Mouse (Mus musculus) thymus, adult 2 months (tissue): Measurements from ENCODE around the gene Ogfod2. TPM values are rescaled to one million over a fixed set of nuclear protein-coding genes. Genes with fewer than 3 reads are reported as not detected.

Experiments used
- DNase-seq: peaks from one replicate; pipeline ENCODE4 v3.0.0; 2021
- H3K27ac ChIP-seq: fragments of 200-500 bp; 2 replicates; pipeline ENCODE4 v1.5.1; 2012; ENCODE audit warnings: low read length, control low read depth; ENCODE audit not compliant: control insufficient read depth, insufficient read depth
- H3K27me3 ChIP-seq: fragments of 200-500 bp; 2 replicates; pipeline ENCODE4 v1.6.1; 2012; ENCODE audit warnings: mild to moderate bottlenecking, low read length, moderate library complexity, mixed read lengths; ENCODE audit not compliant: control insufficient read depth, insufficient read depth
- H3K36me3 ChIP-seq: fragments of 200-500 bp; 2 replicates; pipeline ENCODE4 v1.6.1; 2012; ENCODE audit warnings: mild to moderate bottlenecking, low read length, moderate library complexity; ENCODE audit not compliant: control insufficient read depth, insufficient read depth
- H3K4me1 ChIP-seq: fragments of 200-500 bp; replicated peaks from 2 replicates; pipeline ENCODE4 v1.6.1; 2012; ENCODE audit warnings: low read length; ENCODE audit not compliant: control insufficient read depth, insufficient read depth
- H3K4me3 ChIP-seq: fragments of 200-500 bp; 2 replicates; pipeline ENCODE4 v1.5.1; 2012; ENCODE audit warnings: mild to moderate bottlenecking, low read length, control low read depth, moderate library complexity; ENCODE audit not compliant: control insufficient read depth, insufficient read depth
- CTCF ChIP-seq: fragments of 200-500 bp; IDR thresholded peaks from 2 replicates; pipeline ENCODE4 v1.5.1; 2012; ENCODE audit warnings: mild to moderate bottlenecking, control low read depth, low read length, moderate library complexity, borderline replicate concordance; ENCODE audit not compliant: control insufficient read depth, poor library complexity, insufficient read depth; ENCODE audit errors: extremely low read depth
- POLR2A ChIP-seq: fragments of 200-500 bp; IDR thresholded peaks from 2 replicates; pipeline ENCODE4 v1.6.1; 2012; ENCODE audit warnings: mild to moderate bottlenecking, low read length, control low read depth, moderate library complexity; ENCODE audit not compliant: control insufficient read depth, poor library complexity, insufficient read depth; ENCODE audit errors: extremely low read depth
- WGBS: fragments of 180-500 bp; shearing (Covaris S2); methylation state at CpG from one replicate; pipeline ENCODE4 v1.1.7; 2018; 5-methylcytosine and 5-hydroxymethylcytosine counted together
- polyA plus RNA-seq: library from polyadenylated mRNA; depleted of rRNA; stranded (reverse); fragments of >200 nt; gene quantifications from 2 replicates; pipeline ENCODE4 v1.2.3, GENCODE M21; 2012; rRNA removed

Ogfod2 gene
- polyA plus RNA-seq: 87.7 and 88.9 TPM in 2 replicates

DNA sequence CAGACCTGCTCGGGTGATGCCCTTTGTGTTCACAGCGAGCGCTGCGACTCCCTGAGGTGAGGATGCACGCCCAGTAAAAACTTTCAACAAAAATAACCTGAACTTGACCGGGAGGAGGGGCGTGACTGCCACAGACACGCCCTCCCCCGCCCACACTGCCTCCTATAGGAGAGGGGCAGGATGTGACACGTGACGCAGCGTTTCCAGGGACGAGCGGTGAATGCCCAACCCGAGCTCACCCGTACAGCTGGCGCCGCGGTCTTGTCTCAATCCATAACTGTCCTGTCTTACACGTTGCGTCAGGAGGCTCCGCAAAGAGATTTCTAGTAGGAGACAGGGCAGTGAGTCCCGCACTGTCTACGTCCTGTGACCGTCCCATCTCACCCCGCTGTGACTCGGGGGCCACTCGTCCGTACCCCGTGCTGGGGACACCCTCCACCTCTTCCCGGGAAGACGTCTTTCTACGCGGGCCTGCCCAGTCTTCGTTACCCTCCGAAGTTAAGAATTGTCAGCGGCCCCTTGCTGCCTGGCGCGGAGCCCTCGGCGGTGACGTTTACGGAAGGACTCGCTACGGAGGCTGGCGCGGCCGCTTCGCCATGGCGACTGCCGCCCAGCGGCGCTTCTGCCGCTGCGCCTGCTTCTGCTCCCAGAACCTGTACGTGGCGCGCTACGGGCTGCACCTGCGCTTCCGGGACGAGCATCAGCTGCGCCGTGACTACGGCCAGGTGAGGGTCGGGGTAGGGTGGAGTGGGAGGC is at the start of gene Ogfod2:
Gene Ogfod2 (plus strand): TSS at position 556 of the 756 bp plus-strand sequence.
- DNase-seq: peak; percentile 94
- Histone ChIP-seq H3K4me3 (peak within 1 kb of the TSS; percentile 81), H3K27me3 (no peaks in the 10 kb centered on the region), H3K36me3 (no peaks in the 10 kb centered on the region), H3K27ac (peak within 1 kb of the TSS; percentile 66), H3K4me1 (peaks cover 25% of the 10 kb centered on the region)
- under 1% methylated on average over 66 of the region's 66 CpGs for WGBS
- TF ChIP-seq CTCF: peak; percentile 68; the same call in 1 of the 2 replicates
- TF ChIP-seq POLR2A: peak; percentile 44

DNA sequence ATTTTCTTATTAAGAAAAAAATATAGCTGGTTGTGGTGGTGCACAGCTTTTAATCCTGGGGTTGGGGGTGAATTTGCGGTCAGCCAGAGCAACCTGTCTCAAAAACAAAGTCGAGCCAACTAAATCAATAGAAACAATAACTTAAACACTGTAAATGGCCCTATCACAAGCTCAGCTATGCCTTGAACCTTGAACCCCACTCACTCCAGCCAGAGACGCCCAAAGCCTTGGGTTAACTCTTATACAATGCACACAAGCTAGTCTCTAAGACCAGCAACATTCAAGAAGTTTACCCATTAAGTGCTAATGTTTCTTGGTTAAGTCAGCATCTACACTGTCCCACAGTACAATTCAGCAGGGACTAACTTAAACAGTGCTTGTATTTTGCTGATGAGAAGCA is 42.4 kb upstream of the Ogfod2 start:
- TF ChIP-seq POLR2A: no peak
- TF ChIP-seq CTCF: no peak
- H3K27me3 ChIP-seq: no peaks in the 10 kb centered on the region
- no peak for DNase-seq
- no peak overlapping the region for H3K4me3 ChIP-seq
- H3K4me1 ChIP-seq: peaks cover 16% of the 10 kb centered on the region
- 94% methylated on average over 3 of the region's 3 CpGs for whole genome bisulfite sequencing
- no peak overlapping the region for H3K27ac ChIP-seq
- peaks cover 30% of the 10 kb centered on the region for H3K36me3 ChIP-seq

DNA sequence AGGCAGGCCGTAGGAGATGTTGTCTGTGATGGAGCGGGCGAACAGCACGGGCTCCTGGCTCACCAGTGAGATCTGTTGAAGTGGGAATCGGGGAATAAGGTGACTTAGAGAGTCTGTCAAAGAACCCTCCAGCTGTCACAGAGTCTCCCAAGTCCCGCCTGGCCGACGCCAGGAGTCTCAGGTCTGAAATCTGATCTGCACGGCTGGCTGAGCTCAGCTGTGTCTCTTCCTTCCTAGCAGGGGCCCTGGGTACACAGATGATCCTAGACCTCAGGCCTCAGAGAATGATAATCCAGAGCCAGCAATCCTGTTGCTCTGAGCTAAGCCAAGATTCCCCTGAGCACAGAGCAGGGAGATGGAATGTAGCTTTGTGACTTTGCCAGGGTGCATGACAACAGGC is 38.4 kb upstream of the Ogfod2 start:
- H3K36me3 ChIP-seq: peaks cover 23% of the 10 kb centered on the region

DNA sequence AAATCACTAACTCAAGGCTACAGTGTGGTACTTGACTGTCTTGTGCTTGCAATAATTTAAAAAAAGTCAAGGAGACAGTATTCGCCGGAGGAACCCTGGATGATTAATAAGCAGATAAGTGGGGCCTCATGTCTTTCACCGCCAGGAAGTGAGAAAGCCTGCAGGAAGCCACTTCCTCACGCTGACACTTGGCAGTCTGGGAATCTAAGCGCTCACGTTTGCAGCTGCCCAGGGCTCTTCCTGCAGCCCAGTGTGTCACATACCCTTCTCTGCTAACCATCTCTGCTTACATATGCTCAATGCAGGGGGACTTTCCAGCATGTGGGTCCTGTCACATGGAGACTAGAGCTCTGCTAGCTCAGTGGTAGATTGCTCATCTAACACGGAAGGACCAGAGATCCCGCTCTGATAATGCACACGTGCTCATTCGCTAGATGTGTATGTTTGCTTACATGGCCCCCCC is 37.2 kb upstream of the Ogfod2 start:
- peaks cover 67% of the 10 kb centered on the region for H3K4me1 ChIP-seq
- under 1% methylated on average over 10 of the region's 10 CpGs for WGBS
- H3K36me3 ChIP-seq: peaks cover 23% of the 10 kb centered on the region
- no peak overlapping the region for H3K4me3 ChIP-seq
- DNase-seq: peak; percentile 47
- peak overlapping the region; percentile 67 for H3K27ac ChIP-seq
- no peaks in the 10 kb centered on the region for H3K27me3 ChIP-seq
- no peak for TF ChIP-seq POLR2A

More for the DNA sequence above, 38.4 kb upstream of the Ogfod2 start:
- Histone ChIP-seq H3K27ac (peak overlapping the region; percentile 4; the same call in 1 of the 2 replicates), H3K4me3 (no peak overlapping the region), H3K27me3 (no peaks in the 10 kb centered on the region), H3K4me1 (peaks cover 55% of the 10 kb centered on the region)
- DNase-seq: no peak
- TF ChIP-seq CTCF (no peak), POLR2A (no peak)
- WGBS: 79% methylated on average over 9 of the region's 9 CpGs

DNA sequence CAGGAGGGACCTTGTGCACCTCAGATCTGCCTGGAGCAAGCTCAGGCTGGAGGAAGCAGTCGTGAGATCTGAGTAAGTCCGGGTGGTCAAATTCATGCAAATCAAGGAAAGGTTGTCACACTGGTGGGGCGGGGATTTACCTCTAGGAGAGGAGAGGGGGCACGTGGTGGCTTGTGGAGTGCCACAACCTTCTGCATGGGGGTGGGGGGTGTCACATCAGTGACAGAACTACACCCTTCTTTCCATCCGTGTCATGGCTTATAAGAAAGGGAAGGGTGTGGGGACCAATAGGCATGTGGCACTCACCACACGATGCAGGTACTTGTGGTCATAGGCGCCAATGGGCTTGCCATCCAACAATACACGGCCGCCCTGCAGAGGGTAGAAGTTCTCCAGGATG is 36.4 kb upstream of the Ogfod2 start:
- Histone ChIP-seq H3K4me1 (peaks cover 75% of the 10 kb centered on the region), H3K27ac (peak overlapping the region; percentile 38), H3K4me3 (peak overlapping the region; percentile 14), H3K36me3 (peaks cover 23% of the 10 kb centered on the region), H3K27me3 (no peaks in the 10 kb centered on the region)
- DNase-seq: no peak
- TF ChIP-seq CTCF: no peak
- TF ChIP-seq POLR2A: no peak
- 18% methylated on average over 9 of the region's 9 CpGs for WGBS

DNA sequence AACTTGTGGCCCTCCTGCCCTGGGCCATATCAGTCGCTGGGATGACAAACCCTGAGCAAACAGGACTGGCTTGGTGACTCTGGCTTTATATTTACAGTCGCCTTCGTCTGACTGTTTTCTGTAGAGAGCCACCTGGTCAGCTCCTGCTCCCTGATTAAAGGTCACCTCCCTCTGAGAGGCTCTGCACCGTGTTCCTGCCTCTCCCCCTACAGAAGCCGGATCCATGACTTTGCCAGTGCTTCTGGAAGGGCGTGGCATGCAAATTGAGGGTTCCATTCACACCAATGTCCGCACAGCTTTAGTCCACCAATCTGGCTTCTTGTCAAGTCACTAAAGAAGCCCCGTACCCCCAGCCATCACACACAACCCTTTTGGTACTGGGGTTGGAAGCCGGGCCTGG is 35.5 kb upstream of the Ogfod2 start:
- Histone ChIP-seq H3K4me3 (peak overlapping the region; percentile 19; the same call in 1 of the 2 replicates), H3K4me1 (peaks cover 84% of the 10 kb centered on the region), H3K27me3 (no peaks in the 10 kb centered on the region), H3K36me3 (peaks cover 16% of the 10 kb centered on the region), H3K27ac (peak overlapping the region; percentile 38; the same call in 1 of the 2 replicates)
- 82% methylated on average over 9 of the region's 9 CpGs for WGBS
- no peak for DNase-seq
- TF ChIP-seq POLR2A (no peak), CTCF (no peak)

DNA sequence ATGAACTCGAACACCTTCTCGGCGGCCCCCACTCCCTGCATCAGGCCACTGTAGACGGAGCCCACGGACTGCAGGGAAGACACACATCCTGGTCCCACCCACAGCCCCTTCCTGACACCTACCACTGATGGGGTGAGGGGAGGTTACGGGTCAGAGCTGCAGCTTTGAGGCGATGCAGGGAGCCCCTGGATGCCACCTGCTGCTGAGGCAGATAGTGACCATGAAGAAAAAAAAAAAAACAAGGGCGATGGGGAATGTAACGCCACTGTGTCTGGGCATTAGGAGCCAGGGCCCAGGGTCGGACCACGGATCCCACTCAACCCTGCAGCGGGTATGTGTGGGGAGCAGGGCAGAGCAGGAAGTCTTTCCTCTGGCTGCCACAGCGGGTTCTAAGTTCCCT is 34.9 kb upstream of the Ogfod2 start:
- H3K36me3 ChIP-seq: peaks cover 10% of the 10 kb centered on the region
- peaks cover 89% of the 10 kb centered on the region for H3K4me1 ChIP-seq
- H3K27me3 ChIP-seq: no peaks in the 10 kb centered on the region
- peak; percentile 36 for DNase-seq
- TF ChIP-seq CTCF (no peak), POLR2A (no peak)
- peak overlapping the region; percentile 19 for H3K4me3 ChIP-seq
- H3K27ac ChIP-seq: peak overlapping the region; percentile 99
- 23% methylated on average over 13 of the region's 13 CpGs for WGBS
